Mouse (Mus musculus) liver, adult 2 months (tissue): ENCODE measurements at regions not wholly inside any gene's neighbourhood (a gene's known extent, or its start where the extent isn't known, plus 50 kb on each side); places are given as distances from the start of the nearest gene placed in this dataset.
A peak's percentile ranks its signal among the peaks of the same experiment; 100 is the strongest.

ENCODE experiments used
- DNase-seq: peaks from one replicate; pipeline ENCODE4 v3.0.0-alpha.2; 2011; ENCODE audit warnings: low read depth, low spot score; ENCODE audit errors: extremely low read depth
- H3K27ac ChIP-seq: fragments of 200-500 bp; replicated peaks from 2 replicates; pipeline ENCODE4 v1.5.1; 2012; ENCODE audit warnings: low read depth, mild to moderate bottlenecking, control low read depth, inconsistent platforms, low read length; ENCODE audit not compliant: insufficient read depth
- H3K27me3 ChIP-seq: fragments of 200-500 bp; 2 replicates; pipeline ENCODE4 v1.6.1; 2012; ENCODE audit warnings: mild to moderate bottlenecking, moderate library complexity, low read length, inconsistent platforms; ENCODE audit not compliant: control insufficient read depth, insufficient read depth
- H3K36me3 ChIP-seq: fragments of 200-500 bp; 2 replicates; pipeline ENCODE4 v1.6.1; 2012; ENCODE audit warnings: low read length, inconsistent platforms; ENCODE audit not compliant: control insufficient read depth, insufficient read depth
- H3K4me1 ChIP-seq: fragments of 200-500 bp; 2 replicates; pipeline ENCODE4 v1.6.1; 2011; ENCODE audit warnings: low read length; ENCODE audit not compliant: control insufficient read depth, insufficient read depth
- H3K4me3 ChIP-seq: fragments of 200-500 bp; 2 replicates; pipeline ENCODE4 v1.5.1; 2011; ENCODE audit warnings: low read depth, mild to moderate bottlenecking, control low read depth, low read length, moderate library complexity; ENCODE audit not compliant: insufficient read depth
- H3K79me2 ChIP-seq: fragments of 200-500 bp; 2 replicates; pipeline ENCODE4 v1.6.1; 2012; ENCODE audit warnings: inconsistent platforms, mild to moderate bottlenecking, low read length, moderate library complexity; ENCODE audit not compliant: control insufficient read depth, insufficient read depth
- H3K9ac ChIP-seq: fragments of 200-500 bp; 2 replicates; pipeline ENCODE4 v1.6.1; 2012; ENCODE audit warnings: low read depth, mild to moderate bottlenecking, control low read depth, inconsistent platforms, low read length
- CTCF ChIP-seq: fragments of 200-500 bp; IDR thresholded peaks from 2 replicates; pipeline ENCODE4 v1.5.1; 2011; ENCODE audit warnings: low read depth, low read length, control low read depth
- POLR2A ChIP-seq: fragments of 200-500 bp; IDR thresholded peaks from 2 replicates; pipeline ENCODE4 v1.6.1; 2011; ENCODE audit warnings: low read length, control low read depth; ENCODE audit not compliant: insufficient read depth; ENCODE audit errors: extremely low read depth
- WGBS: fragments of 180-500 bp; shearing (Covaris S2); methylation state at CpG from one replicate; pipeline ENCODE4 v1.1.7; 2018; 5-methylcytosine and 5-hydroxymethylcytosine counted together

DNA sequence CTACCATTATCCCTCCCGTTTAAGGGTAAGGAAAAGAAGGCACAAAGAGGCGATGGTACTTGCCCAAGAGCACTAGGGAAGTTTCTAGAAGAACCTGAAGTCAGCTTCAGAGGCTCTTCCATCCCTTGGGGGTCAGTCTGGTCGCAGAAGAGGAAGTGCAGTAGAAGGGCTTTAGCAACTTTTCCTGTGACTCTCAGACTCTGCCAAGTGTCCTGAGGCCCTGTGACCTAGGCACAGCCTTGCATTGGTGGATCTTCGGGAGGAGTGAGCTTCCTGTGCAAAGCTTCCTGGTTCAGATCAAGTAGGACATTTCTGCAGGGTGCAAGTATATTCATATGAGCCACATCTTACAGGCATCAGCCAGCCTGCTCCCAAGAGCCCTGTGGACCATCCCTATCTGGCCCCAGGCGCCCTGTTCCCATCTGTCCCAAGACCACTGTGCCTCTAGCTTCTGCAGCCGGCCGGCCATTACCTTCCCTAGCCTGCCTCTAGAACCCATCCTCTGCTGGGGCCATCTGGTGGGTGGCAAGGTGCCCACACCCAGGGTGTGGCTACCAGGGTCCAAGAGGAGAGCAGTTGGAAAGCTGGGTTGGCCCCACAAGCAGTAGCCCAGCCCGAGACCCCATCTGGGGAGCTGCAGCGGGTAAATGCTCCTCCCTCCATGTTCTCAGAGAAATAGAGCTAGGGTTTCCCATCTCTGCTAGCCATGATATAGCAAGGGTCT lies 72.4 kb upstream of the Lhx1 start:
- Histone ChIP-seq H3K9ac (no peak overlapping the region), H3K79me2 (no peaks in the 10 kb centered on the region), H3K27ac (no peak overlapping the region; the same call in 1 of the 2 replicates), H3K4me1 (no peaks in the 10 kb centered on the region), H3K4me3 (no peak overlapping the region), H3K36me3 (no peaks in the 10 kb centered on the region), H3K27me3 (no peaks in the 10 kb centered on the region)
- WGBS = 80% methylated on average over 9 of the region's 9 CpGs
- TF ChIP-seq CTCF = no peak
- TF ChIP-seq POLR2A = no peak
- peak; percentile 50 for DNase-seq

- no peak overlapping the region for H3K27ac ChIP-seq
- no peak for TF ChIP-seq POLR2A
- TF ChIP-seq CTCF = no peak
- H3K36me3 ChIP-seq = no peaks in the 10 kb centered on the region
- no peaks in the 10 kb centered on the region for H3K79me2 ChIP-seq
- H3K27me3 ChIP-seq = no peaks in the 10 kb centered on the region
- no peak overlapping the region for H3K9ac ChIP-seq
- no peaks in the 10 kb centered on the region for H3K4me1 ChIP-seq
- no peak overlapping the region for H3K4me3 ChIP-seq
- 36% methylated on average over 6 of the region's 6 CpGs for WGBS
- no peak for DNase-seq
Measured at GRCm38 (mm10) chr11:84592715-84593339, 67.5 kb upstream of the Lhx1 start.

GRCm38 (mm10) chr11:84587107-84587506 lies 61.8 kb upstream of the Lhx1 start:
- WGBS = 61% methylated on average over 14 of the region's 14 CpGs

GRCm38 (mm10) chr11:84585626-84586025 lies 60.3 kb upstream of the Lhx1 start:
- Histone ChIP-seq H3K27me3 (0 out of 2 replicates have a peak, but pooled peaks cover 2% of the 10 kb centered on the region), H3K4me3 (no peak overlapping the region), H3K36me3 (no peaks in the 10 kb centered on the region), H3K79me2 (no peaks in the 10 kb centered on the region), H3K9ac (no peak overlapping the region), H3K27ac (no peak overlapping the region), H3K4me1 (no peaks in the 10 kb centered on the region)
- 63% methylated on average over 3 of the region's 3 CpGs for WGBS
- TF ChIP-seq POLR2A (no peak), CTCF (no peak)
- DNase-seq = no peak

More at GRCm38 (mm10) chr11:84587107-84587506, 61.8 kb upstream of the Lhx1 start:
- Histone ChIP-seq H3K36me3 (no peaks in the 10 kb centered on the region), H3K4me3 (no peak overlapping the region), H3K27me3 (no peaks in the 10 kb centered on the region), H3K27ac (no peak overlapping the region), H3K4me1 (no peaks in the 10 kb centered on the region), H3K9ac (no peak overlapping the region), H3K79me2 (no peaks in the 10 kb centered on the region)
- DNase-seq = no peak
- TF ChIP-seq POLR2A (no peak), CTCF (no peak)

GRCm38 (mm10) chr11:84578805-84579541 lies 53.6 kb upstream of the Lhx1 start:
- Histone ChIP-seq H3K9ac (no peak overlapping the region), H3K27ac (no peak overlapping the region), H3K36me3 (no peaks in the 10 kb centered on the region), H3K27me3 (0 out of 2 replicates have a peak, but pooled peaks cover 2% of the 10 kb centered on the region), H3K4me1 (no peaks in the 10 kb centered on the region), H3K79me2 (no peaks in the 10 kb centered on the region), H3K4me3 (no peak overlapping the region)
- no peak for DNase-seq
- 79% methylated on average over 17 of the region's 17 CpGs for WGBS
- TF ChIP-seq CTCF (no peak), POLR2A (no peak)
